Mouse (Mus musculus) urinary bladder, postnatal 36 days (tissue): ENCODE results near the gene Arsb.

Source experiments
- DNase-seq, 2 experiments: peaks; one replicate each; pipeline ENCODE4 v3.0.0; 2022; ENCODE audit warnings: low spot score in 2 of 2, mixed read lengths in 1 of 2

Arsb gene

DNA sequence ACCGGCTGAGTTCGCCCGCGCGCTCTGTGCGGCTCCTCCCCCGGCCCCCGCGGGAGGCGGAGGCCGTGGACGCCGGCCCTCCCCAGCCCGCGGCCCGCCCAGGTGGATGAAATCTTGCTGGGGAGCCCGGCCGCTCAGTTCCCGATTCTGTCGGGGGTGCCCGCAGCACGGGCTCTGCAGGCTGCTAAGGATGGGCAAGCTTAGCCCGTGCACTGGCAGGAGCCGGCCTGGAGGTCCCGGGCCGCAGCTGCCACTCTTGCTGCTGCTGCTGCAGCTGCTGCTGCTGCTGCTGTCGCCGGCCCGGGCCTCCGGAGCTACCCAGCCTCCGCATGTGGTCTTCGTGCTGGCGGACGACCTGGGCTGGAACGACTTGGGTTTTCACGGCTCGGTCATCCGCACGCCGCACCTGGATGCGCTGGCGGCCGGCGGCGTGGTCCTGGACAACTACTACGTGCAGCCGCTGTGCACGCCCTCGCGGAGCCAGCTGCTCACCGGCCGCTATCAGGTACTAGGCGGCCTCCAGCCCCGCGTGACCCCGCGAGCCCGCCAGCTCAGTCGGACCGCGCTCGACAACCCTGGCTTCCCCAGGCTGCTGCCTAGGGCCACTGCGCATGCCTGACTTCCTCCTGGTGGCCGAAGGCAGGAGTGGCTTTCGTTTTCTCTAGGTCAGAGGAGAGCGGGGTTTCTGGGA, at the start of gene Arsb:
Arsb (plus strand) TSS at position 43 of the 691 bp plus-strand sequence.
- DNase-seq, result peak; percentile 74 to 86

- DNase-seq, result no peak
Measured at GRCm38 (mm10) chr13:93721916-93722315, 49.5 kb upstream of the Arsb start.

- no peak for DNase-seq
Measured at GRCm38 (mm10) chr13:93723455-93723854, 48.0 kb upstream of the Arsb start.

DNA sequence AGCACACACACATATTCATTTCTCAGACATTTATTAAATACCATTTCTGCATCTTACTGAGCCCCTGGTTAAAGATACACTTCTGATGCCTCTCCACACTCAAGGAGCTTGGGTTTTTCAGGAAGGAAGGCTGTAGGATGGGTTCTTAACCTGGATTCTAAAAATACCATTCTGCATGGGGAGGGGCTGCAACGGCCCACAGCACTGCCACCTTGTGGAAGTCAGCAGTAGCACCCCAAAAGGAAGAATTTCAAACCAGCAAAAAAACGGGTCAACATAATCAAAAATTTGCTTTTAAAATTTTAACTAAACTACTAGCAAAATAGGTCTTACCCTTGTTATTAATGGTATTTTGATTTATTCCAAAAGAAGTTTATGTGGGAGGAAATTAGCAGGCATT, 47.2 kb upstream of the Arsb start:
- no peak for DNase-seq

GRCm38 (mm10) chr13:93735131-93735636, 36.2 kb upstream of the Arsb start:
- no peak for DNase-seq

GRCm38 (mm10) chr13:93744118-93744517, 27.3 kb upstream of the Arsb start:
- no peak for DNase-seq

- DNase-seq, result no peak
Measured at GRCm38 (mm10) chr13:93752597-93753400, 18.6 kb upstream of the Arsb start.

GRCm38 (mm10) chr13:93755084-93755483, 16.3 kb upstream of the Arsb start:
- DNase-seq, result no peak

DNA sequence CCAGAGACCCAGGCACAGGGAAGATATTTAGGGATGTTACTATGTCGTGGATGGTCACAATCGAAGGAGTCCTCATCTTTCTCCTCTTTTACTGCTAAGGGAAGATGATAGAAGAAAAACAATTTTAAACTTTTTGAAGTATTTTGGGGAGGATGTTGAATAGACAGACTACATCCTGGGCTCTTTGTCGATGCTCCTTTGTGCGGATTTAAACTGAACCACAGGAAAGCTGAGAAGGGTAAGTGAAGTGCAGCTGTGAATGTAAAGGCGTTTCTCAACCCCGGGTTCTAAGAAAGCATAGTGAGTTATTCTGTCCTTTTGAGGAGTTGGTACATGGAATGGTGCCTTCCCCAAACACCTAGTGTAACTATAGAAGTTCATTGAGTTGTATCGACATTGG, 14.8 kb upstream of the Arsb start:
- DNase-seq, result no peak

DNA sequence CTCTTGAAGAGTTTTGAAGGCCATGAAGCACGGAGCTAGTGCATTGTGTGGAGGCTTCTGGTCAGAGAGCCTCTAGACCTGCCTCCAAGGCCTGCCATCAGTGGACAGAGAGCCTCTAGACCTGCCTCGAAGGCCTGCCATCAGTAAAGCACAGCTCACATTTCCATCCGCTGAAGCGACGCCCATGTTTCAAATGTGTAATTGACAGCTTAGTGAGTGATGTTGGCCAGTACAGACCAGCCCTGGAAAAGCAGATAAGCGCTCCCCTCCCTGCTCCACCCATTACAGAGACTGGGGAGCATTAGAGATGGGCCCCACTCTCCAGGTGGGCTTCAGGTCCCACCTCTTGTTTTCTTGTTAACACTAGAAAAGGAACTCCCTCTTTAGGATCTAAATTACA, 13.9 kb upstream of the Arsb start:
- no peak for DNase-seq

DNA sequence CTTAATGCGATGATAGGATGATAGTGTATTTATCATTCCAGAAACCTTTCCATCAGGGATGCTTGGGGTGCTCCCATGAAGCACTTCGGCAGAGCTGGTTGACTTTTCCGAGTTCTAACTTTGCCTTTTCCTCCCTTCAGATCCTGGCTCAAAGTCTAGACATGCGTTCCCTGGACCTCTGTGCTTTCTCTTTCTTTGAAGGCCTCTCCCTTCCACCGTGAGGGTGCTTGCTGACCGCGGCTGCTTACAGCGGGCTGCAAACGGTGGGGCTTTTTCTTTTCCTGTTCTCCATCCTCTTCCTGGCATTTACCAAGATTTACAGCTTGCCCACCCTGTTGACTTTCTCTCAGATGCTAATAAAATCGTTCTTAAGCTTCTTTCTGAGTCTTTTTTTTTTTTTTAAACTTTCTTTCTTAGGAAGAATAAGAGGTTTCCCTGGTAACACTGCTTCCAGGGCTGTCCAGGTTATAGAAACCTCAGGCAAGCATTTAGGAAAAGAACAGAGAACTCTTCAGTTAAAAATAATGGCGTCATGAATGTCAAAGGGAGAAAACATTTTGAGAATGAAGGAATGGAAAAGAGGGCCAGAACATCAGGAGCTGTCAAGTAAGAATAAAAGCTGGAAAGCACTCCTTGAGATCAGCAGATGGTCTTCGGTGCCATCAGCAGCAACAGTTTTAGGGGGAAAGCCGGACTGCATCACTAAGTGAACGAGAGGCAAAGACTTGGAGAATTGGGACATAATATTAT, 13.1 kb upstream of the Arsb start:
- no peak for DNase-seq

DNA sequence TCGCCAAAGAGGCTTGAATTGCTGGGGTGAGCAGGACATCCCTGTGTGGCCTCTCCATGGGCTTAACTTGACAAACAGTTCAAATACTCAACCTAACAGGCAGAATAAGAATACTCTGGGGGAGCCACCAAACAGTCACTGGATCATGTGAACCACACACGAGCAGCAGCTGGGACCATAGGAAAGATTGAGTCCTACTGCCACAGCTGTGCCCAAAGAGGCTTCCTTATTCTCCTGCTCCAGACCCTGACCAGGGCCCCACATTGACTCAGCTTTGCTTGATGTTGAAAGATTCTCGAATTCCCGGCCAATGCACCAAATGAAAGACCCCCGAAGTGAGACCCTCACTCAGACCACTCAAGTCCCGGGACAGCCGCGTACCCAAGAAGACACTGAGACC, 9.6 kb upstream of the Arsb start:
- DNase-seq, result no peak

DNA sequence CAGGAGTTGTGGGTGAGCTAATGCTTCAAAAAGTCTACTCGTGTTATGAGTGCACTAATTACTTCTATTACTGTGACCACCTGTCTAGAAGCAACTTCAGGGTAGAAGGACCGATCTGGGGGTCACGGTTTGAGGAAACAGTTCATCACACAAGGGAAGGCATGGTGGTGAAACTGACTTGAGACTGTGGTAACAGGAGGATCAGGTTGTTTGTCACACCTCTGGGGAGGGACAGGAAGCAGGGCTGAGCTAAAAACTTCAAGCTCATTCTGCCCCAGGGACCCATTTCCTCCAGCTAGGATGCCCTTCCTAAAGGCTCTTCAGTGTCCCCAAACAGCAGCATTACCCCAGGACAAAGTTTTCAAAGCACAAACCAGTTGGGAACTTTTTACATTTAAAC, 8.6 kb upstream of the Arsb start:
- no peak for DNase-seq

DNA sequence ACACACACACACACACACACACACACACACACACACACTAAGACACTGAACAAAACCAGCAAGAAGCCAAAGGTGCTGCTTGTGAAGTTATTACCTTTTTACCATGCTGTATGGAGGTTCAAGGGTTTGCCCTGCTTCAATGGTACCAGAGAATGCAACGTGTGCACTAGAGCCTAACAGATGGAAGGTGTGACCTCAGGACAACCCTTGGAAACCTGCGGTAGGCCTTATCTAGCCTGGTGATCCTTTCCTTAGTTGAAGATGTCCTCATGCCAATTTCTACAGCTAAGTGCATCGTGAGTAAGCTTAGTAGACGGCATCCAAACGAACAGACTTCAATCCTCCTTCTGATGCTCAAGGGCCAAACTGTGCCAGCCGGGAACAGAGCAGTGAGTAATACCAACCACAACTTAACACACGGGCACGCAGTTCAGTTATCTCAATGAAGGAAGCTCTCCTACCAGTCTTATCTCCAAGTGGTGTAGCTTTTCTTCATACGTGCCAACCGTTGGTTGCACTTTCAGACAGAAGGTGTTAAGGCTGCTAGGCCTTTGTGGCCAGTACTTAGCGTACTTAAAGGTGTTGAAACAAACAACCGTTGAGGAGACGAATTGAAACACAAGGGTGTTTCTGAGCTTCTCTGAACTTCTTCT, 7.0 kb upstream of the Arsb start:
- no peak for DNase-seq

DNA sequence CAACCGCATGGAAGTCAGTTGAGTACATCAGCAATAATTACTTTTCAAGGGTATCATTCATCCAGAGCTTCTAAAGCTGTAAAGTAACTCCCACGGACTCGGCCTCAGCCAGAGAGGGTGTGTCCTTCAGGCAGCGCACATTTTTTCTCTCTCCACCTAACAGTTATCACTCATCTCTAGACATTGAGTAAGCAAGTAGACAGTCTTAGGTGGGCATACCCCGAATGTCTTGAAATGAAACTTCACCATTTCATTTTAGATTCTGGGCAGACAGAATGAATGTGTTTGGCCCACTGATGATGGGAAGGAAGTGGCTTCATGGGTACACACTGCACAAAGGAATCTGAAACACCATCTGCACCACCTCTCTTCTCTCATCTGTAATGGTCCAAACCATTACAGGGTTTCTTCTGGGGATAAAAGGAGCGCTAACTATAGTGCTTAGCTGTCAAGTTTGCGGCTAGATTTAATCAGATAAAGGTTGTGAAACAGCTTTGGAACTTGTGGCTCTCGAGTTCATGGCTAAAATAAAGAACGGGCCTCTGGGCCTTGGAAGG, 321 bp upstream of the Arsb start:
- no peak for DNase-seq

DNA sequence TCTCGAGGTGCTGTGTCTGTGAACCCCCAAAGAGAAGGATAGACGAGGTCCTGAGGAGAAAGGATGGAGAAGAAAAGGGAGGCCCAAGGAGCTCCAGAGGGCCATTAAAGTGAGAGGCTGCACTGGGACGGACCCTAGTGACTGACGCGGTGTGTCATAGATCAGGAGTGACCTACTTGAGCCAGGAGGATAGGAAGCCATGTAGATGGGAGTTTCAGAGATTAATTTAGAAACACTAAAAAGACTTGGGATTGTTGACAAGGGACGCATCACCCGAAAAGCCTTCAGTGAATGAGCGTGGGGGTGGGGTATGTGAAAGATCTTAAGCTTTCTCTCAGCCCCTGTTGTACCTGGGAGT, 828 bp downstream of the Arsb start:
- DNase-seq, result no peak

- no peak for DNase-seq
Measured at GRCm38 (mm10) chr13:93772861-93773260, 1.4 kb downstream of the Arsb start.

DNA sequence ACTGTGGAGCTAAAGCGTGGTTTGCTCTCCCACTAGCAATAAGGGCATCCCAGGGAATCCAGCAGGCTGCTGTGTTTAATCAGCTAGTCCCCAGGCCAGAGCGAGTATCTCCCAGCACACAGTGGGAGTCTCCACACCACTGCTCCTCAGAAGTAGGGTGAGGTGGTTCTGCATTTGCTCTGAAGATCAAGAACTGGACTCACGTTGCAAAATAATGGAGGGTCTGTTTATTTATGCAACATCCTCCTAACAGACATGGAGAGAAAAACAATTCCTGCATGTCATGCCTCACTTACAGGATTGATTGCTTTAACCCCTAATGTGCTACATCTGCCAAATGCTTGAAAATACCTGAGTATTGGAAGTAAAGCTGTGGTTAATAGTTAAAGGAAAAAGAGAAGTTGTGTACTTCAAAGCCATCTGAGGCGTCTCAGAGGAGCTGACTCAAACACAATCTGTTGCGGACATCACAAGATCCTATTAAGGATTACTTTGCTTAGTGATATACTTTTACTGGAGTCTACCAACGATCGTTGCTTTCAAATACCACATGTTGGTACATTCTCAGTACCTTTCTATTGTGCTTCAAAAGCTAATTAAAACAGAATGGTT, 2.4 kb downstream of the Arsb start:
- no peak for DNase-seq

DNA sequence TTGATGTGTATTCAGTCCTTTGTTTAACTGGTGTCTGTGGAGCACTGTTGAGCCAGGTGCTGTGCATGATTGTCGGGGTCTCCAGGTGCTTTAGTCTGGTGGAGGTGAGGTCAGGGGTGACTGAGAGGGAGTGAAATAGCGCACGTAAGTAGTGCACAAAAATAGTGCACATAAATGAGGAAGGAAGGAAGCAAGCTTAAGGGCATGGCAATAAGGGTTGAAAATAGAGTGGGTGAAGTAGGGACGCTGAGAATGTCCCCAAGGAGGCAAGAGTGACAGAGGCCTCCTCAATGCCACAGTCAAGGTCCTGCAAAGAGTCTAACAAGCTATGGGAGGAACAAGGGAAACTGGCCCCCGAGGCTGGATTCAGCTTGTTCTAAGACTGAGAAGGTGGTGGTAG, 11.4 kb downstream of the Arsb start:
- DNase-seq, result no peak

DNA sequence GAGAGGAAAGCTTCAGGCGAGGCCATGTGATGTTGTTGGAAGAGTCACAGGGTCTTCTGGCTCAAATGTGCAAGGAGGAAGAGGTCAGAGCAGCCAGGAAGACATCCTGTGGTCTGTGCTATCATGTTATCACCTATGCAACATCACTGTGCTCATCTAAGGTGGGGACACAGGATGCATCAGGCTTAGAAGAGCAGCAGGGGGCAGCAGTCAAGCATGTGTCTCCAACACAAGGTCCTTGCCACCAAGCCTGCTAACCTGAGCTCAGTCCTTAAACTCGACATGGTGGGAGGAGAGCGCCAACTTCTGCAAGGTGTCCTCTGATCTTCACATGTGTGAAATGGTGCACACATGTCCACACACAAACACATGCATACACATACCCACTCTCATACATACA, 13.9 kb downstream of the Arsb start:
- DNase-seq, result no peak

DNA sequence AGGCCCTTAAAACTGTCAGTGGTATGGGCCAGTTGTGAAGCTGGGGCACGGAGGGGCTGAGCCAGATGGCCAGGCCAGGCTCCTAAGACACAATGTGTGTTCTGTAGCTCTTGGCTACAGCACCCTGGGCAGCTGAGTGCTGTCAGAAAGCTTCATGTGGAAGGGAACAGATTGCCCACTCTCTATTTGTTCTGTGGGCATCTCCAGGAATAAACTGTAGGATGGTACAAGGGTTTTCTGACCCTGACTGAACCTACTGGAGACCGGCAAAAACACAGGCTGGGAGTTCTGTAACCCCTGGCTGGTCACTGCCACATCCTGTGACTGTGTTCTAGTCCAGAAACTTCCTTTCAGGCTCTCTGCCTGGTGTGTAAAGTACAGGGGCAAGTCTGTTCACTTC, 14.6 kb downstream of the Arsb start:
- no peak for DNase-seq
